Mouse (Mus musculus) lung, postnatal 4 days (tissue): Measurements from ENCODE around the gene Nhlh1.

Experiments
- DNase-seq, 2 experiments: peaks; one replicate each; pipeline ENCODE4 v3.0.0; 2021

Nhlh1 gene

DNA sequence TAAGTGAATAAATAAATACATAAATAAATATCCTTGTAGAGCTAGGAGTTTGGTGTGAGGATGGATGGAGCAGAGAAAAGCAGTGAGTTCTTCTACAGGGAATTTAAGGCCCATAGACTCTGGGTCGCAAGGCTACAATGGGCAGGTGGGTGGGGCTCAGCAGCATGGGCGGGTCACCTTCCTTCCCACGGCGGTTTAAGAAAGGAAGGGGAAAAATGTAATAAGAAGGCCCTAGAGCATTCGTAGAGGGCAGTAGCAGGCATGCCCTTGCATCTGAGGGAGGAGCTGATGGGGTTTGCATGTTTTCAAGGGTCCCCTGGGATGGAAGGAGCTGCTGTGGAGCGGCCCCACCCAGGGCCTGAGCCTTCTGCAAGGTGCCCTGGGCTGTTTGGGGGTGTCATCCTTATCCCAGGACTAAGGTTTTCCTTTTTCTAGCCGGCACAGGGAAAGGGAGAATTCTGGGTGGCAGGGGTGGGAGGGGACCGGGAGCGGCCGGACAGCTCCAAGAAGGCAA lies 4.5 kb downstream of the Nhlh1 start:
- DNase-seq, result no peak

DNA sequence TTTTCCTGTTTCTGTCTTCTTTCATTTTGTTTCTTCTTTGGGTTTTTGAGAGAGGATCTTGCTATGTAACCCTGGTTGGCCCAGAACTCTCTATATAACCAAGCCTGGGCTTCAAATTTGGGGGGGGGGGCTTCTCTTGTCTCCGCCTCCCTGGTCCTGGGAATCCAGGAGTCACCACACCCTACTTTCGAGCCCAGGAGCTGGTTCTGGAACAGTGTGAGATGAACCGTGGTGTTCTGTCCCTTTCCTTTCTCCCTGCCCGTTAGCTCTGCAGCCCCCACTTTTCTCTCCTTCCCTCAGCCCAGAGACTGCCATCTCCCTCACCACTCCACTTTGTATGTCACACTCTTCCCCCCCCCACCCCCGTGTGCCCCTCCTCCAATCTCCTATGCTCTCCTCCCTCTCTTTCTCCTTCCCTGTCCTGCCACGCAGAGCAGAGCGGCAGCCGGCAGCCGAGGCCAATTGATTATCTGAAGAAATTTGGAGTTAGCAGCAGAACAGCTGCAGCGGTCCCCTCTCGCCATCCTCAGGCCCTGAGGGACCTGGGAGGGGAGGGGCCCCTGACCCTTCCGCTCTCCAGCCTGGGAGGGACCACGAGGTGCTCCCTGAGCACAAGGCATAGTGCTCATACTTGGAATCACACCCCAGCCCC lies 8.1 kb downstream of the Nhlh1 start:
- DNase-seq, result peak in 1 of 2 experiments; percentile 16

DNA sequence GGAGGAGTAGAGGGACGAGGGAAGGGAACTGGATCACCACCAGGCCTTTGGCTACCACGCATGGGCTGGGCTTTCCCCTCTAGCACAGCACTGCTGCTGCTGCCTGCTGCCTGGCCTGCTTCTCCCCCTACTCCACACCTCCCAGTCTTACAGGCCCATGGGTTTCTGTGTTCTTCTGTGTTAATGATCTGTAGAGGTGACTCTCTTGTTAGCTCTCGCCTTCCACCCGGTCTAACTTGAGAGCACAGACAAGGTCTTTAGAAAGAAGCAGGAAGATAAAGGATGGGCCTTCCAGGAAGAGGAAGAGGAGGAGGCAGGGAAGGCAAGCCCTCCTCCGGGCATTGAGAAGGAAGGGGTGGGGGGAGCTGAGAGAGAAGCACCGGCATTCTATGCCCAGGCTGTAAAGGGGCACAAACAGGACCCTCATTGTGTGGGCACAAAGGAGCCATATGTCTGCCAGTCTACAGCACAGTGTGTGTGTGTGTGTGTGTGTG lies 9.1 kb downstream of the Nhlh1 start:
- DNase-seq, result peak in 1 of 2 experiments; percentile 18

DNA sequence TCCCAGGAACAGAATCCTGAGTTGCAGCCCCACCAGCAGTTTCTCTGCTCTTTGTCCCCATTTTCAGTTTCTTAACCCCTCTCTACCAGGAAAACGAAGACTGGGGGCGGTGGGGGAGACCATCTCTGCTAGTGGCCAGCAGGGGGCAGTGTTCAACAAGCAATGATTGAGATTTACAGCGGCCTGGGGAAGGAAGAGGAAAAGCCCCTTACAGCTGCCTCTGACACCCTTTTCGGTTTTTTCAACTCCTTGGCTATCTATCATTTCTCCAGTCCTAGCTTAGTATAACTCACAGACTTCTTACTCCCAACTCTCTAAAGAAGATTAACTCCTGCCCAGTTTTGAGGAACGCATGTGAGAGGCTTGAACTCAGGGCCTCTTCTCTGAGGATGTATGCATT lies 10.4 kb downstream of the Nhlh1 start:
- DNase-seq, result peak; percentile 58 to 78

DNA sequence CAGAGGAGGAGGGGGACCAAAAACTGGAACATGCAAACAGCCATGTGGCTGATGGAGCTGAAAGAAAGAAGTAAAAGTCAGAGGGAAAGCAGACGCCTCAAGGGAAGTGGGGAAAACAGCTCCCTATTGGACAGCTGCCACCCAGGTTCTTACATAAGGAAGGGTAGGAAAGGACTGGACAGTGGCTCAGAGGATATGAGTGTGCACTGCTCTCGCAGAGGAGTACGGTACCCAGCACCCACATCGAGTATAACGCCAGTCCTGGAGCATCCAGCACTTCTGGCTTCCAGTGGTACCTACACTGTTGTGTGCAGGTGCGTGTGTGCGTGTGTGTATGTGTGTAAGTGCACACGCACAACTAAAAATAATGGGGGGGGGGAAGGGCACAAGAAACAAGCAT lies 11.0 kb downstream of the Nhlh1 start:
- peak in 1 of 2 experiments; percentile 12 for DNase-seq

DNA sequence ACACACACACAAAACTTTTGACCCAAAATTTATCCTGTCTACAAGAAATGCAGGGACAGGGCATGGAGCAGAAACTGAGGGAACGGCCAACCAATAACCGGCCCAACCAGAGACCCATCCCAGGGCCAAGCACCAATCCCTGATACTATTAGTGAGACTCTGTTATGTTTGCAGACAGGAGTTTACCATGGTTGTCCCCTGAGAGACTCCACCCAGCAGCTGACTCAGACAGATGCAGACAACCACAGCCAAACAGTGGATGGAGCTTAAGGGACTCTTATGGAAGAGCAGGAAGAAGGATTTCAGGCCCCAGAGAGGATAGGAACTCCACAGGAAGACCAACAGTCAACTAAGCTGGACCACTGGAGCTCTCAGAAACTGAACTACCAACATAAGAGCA lies 27.5 kb downstream of the Nhlh1 start:
- DNase-seq, result no peak

DNA sequence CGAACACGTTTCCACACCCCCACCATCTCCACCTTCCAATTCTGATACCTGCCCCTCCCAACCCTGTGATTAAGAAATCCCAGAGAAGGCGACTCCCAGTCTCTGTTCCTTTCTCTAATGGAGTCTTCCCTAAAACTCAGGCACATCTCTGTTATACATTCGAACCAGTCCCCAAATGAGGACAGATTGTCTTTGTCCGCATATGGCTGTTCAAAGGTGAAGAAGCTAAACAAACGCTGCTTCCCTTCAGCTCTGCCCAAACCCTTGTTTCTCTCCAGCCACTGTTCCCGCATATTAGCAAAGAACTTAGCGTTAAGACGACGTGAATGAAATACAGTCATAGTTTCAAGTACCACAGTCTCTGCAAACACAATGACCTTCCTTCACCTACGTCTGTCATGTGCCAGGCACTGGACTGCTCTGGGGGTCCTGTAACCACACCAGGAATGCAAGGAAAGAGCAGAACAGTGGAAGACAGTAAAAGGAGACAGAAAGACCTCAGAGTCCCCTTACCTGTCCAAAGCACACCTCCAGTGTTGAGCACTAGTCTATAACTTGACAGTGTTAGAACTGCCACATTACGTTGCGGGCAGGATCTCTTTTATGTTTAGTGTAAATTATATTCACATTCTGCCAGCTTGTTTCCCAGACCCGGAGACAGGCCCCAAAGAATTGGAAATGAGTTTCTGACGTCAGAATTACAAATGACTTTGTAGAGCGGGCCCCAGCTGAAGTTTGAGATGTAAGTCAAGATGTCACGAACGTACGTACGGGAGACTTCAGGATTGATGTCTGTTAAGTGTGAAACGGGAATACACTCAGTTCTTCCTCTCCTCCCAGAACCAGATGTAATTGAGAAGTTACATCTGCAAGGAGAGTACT lies 28.7 kb downstream of the Nhlh1 start, which contains the start of gene Vangl2:
Vangl2 (minus strand) TSS at position 51 of the 882 bp plus-strand sequence.
- DNase-seq, result no peak

DNA sequence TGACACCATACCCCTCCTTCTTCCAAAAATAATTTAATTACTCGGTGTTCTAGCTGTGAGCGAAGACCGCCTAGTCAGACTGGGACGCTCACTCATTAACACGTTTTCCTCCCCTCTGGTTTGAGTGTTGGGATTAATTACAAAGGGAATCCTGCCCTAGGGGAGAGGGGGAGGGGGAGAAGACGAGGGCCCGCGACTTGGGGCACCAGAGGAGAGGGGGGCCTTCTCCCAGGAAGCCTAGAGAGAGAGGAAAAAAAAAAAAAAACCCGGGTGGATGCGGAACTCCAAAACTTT lies 29.6 kb downstream of the Nhlh1 start:
- no peak for DNase-seq

DNA sequence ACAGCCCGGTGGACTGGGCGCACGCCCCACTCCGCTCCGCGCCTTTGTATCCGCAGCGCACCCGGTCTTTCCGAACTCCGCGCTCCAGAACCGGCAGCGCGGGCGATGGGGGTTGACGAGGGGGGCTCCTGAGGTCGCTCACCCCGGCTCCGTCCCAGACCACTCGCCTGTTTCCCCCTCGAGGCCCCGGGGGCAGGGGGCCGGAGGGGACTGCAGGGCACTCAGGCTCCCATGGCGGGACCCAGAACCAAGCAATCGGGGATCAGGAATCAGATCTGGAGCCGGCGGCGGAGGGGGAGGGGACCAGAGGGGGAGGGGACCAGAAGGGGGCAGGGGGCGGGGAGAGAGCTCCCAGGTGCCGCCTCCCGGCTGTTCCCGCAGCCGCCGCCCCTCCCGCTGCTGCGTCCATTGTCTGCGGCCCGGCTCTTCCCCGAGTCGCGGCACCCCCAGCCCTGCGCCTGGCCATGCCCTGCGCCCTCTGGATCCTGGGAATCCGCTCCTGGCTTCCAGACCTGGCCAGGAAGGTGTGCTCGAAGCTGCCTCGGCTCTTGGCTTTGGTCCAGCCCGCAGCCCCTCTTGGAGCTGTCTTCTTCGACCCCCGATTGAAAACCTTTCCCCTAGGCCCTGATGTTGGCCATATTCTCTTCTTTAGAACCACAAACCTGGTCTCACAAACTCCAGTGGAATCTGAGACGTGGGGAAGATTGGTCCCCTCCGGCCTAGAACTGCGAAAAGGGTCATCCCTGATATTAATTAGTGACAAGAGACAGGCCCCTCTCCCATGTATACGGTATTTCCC lies 30.2 kb downstream of the Nhlh1 start:
- peak; percentile 92 to 93 for DNase-seq

DNA sequence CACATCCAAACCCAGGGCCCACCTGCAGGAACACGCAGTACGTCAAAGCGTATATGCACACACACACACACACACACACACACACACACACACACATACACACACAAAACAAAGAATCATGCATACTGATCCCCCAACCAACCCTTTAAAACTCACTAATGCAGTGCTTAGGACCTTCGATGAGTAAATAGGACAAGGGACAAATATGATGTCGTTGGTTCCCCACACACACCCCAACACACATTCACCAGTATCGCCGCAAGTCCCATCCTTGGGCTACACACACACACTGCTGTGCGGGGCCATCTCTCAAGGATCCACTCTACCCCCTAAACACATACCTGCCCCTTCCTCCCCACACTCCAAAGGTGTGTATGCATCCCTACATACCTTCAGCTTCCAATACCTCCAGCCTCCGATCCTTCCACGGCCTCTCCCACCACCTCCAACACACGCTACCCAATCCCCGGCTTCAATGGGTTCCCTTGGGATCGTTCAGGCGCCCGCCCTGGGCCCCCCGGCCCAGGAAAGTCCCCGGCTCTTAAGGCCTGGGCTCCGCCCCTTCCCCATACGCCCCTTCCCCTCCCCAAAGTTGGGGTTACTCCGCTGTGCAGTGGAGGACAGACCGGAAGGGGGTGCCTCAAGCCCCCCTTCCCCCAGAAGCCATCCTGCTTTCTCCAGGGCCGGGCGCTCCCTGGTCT lies 31.0 kb downstream of the Nhlh1 start:
- DNase-seq, result no peak

DNA sequence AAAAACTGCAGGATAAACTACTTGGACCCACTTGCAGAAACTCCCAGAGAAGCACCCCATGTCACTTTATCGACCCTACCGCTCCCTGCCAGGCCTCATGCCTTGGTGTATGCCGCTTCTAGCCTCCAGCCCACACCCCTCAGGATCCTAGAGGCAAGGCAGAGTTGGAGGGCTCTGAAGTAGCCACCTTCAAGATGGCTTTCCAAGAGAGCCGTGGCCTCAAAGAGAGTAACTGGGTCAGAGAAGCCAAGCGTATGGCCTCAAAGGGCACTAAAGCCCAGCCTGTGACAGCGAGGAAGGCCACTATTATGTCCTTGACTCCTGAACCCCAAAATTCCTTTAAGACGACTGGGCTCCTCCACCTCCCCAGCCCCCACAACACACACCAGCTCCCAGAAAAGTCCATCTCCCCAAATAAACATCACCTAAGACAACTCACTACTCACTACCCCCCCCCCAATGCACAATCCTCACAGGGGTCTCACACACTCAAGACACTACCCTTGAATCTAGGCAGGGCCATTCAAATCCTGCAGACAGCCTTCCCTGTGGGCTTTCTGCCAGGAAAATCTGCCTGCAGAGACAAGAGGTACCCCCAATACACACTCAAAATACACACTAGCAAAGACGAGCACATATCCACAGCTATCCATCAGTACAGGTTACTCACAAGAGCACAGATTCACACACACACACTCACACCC lies 32.0 kb downstream of the Nhlh1 start:
- no peak for DNase-seq

DNA sequence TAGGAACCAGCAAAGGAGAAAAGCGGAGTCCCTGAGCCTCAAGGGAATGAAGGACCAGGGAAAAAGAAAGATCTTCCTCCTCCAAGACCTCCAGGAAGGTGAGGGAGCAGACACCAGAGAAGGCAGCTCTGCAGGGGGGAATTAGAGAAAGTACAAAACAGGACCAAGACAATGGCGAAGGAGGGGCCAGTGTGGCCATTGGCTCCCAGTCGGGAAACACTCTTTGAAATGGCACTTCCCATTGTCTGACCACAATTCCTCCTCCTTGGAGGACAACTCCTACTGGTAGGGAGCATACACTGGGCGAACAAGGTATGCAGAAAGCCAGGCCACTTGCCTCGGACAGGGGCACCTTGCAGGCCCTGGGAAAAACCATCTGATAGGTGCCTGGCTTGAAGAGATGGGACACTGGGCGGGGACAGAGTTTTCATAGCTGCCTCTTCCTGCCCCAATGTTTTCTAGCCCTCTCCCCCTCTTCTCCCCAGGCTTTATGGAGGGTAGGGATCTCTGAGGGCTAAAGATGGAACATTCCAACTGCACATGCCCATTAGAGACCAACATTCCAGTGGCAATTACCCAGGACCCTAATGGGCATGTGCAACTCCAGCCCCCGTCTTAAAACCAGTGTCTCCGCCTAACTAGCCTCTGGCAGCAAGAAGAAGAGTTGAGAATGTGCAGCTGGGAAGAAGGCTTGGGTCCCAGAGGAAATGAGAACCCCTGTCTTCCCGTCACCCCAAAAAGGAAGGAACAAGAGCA lies 33.1 kb downstream of the Nhlh1 start:
- DNase-seq, result no peak

DNA sequence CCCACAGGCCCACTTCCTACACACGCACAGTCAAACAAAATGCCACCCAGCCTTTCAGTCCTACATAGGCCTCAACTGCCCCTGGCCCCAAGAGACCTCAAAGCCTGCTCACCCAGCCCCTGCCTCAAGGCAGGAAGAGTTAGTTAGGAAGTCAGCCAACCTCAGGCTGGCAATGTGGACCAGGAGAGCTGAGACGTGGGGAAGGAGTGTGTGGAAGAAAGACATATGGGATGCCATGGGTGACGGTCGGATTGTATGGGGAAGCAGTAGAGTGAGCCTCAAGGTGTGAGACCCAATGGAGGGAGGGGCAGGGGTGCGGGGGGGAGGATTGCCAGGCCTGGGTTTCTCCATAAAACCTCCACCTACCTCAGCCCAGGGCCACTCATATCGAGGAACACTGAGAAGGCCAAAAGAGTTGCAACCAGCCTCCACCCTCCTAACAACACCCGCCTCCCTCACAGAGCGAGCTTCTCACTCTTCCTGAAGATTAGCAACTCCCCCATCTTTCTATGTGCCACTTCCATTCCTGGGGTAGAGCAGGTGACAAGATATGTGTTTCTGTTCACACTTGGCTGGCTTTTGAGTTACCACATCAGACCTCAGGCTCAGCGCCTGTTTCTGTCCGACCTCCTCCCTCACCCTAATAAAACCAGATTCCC lies 37.4 kb downstream of the Nhlh1 start:
- DNase-seq, result no peak

DNA sequence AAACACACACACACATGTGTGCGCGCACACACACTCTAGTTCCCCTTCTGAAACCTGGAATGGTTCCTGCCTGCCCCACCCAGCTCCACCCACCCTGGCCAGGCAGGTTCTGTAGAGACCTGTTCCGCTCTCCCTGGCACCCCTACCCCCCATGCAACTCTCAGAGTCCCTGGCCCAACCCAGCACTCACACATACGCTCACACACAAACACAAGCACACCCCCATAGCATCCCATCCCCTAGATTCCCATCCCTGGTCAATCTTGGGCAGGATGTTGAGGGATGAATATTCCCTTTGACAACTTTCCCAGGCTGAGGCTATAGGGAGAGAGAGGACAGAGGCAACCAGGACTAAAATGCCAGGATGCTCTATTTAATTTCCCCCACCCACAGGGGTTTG lies 38.0 kb downstream of the Nhlh1 start:
- DNase-seq, result no peak

DNA sequence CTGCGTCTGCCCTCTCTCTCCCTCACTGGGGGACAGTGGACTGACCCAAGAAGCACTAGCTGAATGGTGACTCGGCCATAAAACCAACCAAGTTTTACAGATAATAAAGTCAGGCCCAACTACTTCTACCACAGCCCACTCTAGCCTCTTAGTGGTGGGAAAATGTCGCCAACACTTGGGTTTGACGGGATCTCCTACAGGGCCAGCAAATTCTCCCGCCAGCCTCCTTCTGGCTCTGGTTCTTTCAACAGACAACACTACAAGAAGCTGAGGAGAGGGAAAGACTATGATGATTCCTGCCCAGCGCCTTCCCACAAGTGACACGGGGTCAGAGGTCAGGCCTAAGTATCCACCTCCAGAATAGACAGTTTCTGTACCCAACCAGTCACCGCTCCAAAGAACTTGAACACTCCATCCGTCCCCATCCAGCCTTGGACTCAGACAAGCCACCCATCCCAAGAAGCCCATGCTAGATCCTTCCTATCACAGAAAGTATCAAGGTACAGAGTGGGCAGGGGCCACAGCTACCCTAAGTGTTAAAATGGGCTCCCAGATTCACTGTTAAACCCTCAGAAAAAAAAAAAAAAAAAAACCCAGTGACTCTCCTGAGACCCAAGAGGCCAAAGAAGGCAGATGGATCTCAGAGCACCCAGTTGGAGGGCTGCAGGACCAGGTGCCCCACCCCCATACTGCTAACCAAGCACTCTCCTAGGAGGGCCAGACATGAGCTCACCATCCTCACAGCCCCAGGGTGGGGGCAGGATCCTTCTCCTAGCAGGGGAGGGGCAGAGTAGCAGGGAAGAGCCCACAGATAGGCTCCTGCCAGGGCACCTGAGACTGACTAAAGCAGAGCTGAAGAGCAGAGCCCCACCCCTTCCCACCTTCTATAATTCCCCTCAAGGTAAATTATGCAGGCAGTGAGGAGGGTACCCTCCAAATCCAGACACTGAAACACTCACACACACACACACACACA lies 38.7 kb downstream of the Nhlh1 start:
- no peak for DNase-seq

DNA sequence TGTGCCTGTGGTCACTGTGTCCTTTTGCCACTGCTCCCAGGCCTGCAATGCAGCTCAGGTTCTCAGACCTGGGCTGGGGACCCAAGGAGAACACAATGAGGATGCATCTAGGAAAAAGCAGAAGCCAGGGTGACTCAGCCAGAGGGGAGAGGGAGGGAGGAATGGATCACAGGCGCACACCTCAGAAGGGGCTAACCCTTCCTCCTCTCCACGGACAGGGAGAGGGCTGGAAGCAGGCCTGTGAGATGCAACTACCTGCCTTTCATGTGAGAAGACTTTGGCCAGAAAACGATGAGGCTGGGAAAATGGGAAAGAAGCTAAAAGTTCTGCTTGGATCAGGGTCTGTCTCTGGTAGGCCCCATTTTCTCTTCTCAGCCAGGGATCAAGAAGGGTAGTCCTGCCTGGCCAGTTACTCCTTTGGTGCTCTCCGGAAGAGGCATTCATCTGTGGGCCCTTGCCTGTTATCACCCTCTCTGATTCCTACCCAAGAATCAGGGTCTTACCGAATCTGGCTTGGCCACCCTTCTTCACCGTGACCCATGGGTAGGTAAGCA lies 39.8 kb downstream of the Nhlh1 start:
- DNase-seq, result no peak

DNA sequence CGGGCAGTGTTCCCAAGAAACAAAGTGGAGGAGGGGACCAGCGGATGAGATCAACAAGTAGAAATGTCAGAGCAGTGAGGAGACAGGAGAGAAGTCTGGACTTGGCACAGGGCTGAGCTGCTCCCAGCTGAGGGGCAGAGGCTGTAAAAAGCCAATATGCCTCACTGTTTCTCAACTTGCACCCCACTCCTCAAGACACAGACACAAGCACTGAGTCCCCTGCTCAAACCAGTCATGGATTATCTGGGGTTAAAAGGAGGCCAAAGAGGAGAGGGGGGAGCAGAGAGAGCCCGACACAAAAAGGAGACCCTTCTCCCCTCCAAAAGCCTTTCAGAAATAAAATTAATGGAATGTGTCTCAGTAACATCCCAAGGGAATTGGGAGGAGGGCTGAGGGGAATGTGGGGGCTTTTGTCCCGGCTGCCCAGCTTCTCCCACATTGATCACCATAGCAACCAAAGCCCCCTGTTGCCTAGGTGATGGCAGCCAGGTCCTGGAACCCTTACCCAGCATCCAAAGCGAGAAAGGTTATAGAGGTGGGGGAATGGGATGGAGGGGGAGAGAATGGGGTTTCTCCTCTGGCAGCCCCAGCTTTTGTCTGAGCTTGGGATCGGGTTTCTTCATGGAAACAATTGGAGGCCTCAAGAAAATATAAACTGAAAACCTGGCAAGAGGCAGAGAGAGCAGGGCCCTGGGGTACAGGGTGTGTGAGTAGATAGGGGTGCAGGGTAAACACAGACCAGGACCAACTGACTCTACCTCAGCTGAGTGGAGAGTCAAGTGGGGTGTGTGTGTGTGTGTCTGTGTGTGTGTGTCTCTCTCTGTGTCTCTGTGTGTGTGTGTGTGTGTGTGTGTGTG lies 40.5 kb downstream of the Nhlh1 start:
- no peak for DNase-seq

DNA sequence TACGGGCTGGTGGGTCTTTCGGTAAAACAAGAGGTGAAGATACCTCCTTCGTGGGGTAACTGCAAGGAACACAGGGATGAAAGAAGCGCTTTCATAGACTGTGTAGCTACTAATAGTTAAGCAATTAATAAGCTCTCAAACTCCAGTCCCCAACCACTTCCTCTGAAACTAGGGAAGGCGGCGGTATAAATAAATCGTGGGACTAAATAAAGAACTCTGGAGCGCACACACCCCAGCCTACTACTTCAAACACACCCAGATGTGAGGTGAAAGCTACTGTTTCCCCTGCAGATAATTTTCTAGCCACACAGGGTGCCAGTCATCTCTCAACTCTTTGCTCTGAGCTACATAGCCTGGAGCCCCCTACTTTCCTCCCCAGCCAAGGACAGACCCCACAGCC lies 41.3 kb downstream of the Nhlh1 start:
- no peak for DNase-seq
